Mouse (Mus musculus): ENCODE measurements at regions not wholly inside any gene's neighbourhood (a gene's known extent, or its start where the extent isn't known, plus 50 kb on each side); places are given as distances from the start of the nearest gene placed in this dataset.

DNA sequence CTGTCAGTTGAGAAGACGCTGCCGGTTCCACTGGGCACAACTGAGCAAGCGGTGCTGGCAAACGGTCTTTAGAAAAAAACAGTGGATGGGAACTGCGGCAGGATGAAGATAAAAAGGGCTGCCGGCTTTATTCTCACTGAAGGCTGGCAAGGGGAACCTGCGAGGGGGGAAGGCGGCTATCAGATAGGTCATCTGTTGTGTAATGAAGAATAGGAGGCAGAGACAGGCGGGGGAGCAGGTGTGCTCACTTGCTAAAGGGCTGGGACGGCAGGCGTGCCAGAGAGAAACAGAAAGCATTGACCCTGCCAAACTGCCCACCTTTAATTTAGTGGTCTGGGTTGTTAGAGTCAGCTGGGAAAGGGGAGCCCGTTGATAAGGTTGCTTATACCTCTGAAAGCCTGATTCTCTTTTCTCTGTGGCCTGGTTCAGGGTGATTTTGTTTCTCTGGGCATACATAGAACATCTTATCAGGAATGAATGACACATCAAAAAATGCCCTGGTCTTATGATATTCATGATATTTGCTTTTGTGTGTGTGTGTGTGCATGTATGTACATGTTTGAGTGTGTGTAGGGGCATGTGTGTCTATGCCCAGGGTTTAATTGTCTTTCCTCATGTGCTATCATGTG is 93.7 kb upstream of the Mki67 start:
- H3K4me3 ChIP-seq (ENCODE audit: low read depth, low read length): peak overlapping the region; percentile 39
- no peaks in the 10 kb centered on the region for H3K36me3 ChIP-seq (ENCODE audit: control insufficient read depth, insufficient read depth)
- H3K4me1 ChIP-seq (ENCODE audit: control insufficient read depth, low read depth, low read length): peaks cover 60% of the 10 kb centered on the region
- H3K9ac ChIP-seq (ENCODE audit: low read depth, low read length): peak overlapping the region; percentile 69
- no peaks in the 10 kb centered on the region for H3K9me3 ChIP-seq (replicated peaks; ENCODE audit: control insufficient read depth, low read length)
- H3K4me2 ChIP-seq (ENCODE audit: low read depth, low read length): peak overlapping the region; percentile 61
- H3K27ac ChIP-seq (ENCODE audit: low read length): peak overlapping the region; percentile 83
- WGBS (ENCODE audit: insufficient replicate concordance): 3% methylated on average over 12 of the region's 12 CpGs
- no peaks in the 10 kb centered on the region for H3K27me3 ChIP-seq (ENCODE audit: control insufficient read depth, insufficient read depth, low read depth, low read length)
- ATAC-seq (ENCODE audit: low read depth): peak; percentile 35

DNA sequence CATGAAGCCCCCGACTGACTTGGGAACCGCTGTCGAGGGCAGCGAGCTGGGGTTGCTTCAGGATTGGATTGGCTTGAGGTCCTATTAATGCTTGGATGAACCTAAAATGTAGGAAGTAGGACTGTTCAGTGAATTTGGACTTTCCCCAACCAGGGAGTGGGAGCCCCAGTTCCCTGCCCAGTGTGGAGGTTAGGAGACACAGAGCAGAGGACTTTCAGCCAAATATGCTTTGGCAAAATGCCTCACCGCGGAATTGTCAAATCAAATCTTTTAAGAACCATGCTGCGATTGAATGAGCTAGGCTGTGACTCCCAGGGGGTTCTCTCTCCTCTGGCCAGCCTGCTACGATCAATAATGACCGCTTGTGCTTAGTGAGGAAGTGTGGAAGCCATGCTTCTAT is 94.8 kb upstream of the Mki67 start:
- Histone ChIP-seq H3K9ac (ENCODE audit: low read depth, low read length) (no peak overlapping the region), H3K4me2 (ENCODE audit: low read depth, low read length) (no peak overlapping the region), H3K27me3 (ENCODE audit: control insufficient read depth, insufficient read depth, low read depth, low read length) (no peaks in the 10 kb centered on the region), H3K4me1 (ENCODE audit: control insufficient read depth, low read depth, low read length) (peaks cover 67% of the 10 kb centered on the region), H3K9me3 (replicated peaks; ENCODE audit: control insufficient read depth, low read length) (no peaks in the 10 kb centered on the region), H3K36me3 (ENCODE audit: control insufficient read depth, insufficient read depth) (no peaks in the 10 kb centered on the region), H3K27ac (ENCODE audit: low read length) (peak overlapping the region; percentile 83), H3K4me3 (ENCODE audit: low read depth, low read length) (no peak overlapping the region)
- no peak for ATAC-seq (ENCODE audit: low read depth)
- WGBS (ENCODE audit: insufficient replicate concordance): 88% methylated on average over 9 of the region's 9 CpGs

DNA sequence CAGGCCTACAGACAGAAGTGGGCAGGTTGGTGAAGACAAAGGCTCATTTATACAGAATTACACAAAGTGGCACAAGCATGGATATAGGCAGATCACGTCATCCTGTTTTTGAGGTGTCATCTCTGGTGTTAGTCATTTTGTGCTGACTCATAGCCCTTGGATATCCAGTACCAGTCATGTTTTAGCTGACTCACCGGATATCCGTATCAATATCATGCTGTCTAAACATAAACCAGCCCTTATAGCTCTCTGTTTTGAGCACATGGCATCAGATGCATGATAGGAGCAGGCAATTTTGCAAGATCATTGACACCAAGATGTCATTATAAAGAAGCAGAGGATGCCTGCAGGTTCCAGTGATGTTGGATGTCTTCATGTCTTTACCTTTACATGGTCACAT is 97.5 kb upstream of the Mki67 start:
- Histone ChIP-seq H3K27me3 (ENCODE audit: control insufficient read depth, insufficient read depth, low read depth, low read length) (no peaks in the 10 kb centered on the region), H3K4me3 (ENCODE audit: low read depth, low read length) (no peak overlapping the region), H3K4me2 (ENCODE audit: low read depth, low read length) (peak overlapping the region; percentile 31), H3K27ac (ENCODE audit: low read length) (peak overlapping the region; percentile 94), H3K36me3 (ENCODE audit: control insufficient read depth, insufficient read depth) (no peaks in the 10 kb centered on the region), H3K9ac (ENCODE audit: low read depth, low read length) (peak overlapping the region; percentile 32), H3K9me3 (replicated peaks; ENCODE audit: control insufficient read depth, low read length) (no peaks in the 10 kb centered on the region), H3K4me1 (ENCODE audit: control insufficient read depth, low read depth, low read length) (peaks cover 85% of the 10 kb centered on the region)
- ATAC-seq (ENCODE audit: low read depth): peak; percentile 72
- 38% methylated on average over 3 of the region's 3 CpGs for WGBS (ENCODE audit: insufficient replicate concordance)

DNA sequence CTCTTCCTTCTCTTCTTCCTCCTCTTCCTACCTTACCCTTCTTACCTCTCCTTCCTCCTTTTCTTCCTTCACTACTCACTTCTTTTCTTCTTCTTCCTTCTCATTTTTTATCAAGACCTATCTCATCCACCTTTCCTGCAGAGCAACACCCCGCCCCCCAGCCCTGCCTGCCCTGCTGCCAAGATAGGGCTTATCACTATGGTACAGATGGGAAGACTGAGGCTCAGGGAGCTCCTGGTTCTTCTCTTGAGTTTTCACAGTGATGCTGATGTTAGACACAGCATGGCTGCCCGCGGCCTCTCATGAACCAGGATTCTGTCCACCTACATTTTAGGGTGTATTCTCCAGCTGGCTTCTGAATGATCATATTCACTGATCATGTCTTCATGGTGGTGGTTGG is 100.0 kb upstream of the Mki67 start:
- 25% methylated on average over 3 of the region's 3 CpGs for WGBS (ENCODE audit: insufficient replicate concordance)
- Histone ChIP-seq H3K36me3 (ENCODE audit: control insufficient read depth, insufficient read depth) (no peaks in the 10 kb centered on the region), H3K27ac (ENCODE audit: low read length) (peak overlapping the region; percentile 95), H3K9ac (ENCODE audit: low read depth, low read length) (peak overlapping the region; percentile 73), H3K4me2 (ENCODE audit: low read depth, low read length) (peak overlapping the region; percentile 72), H3K9me3 (replicated peaks; ENCODE audit: control insufficient read depth, low read length) (no peaks in the 10 kb centered on the region), H3K4me3 (ENCODE audit: low read depth, low read length) (peak overlapping the region; percentile 44), H3K27me3 (ENCODE audit: control insufficient read depth, insufficient read depth, low read depth, low read length) (no peaks in the 10 kb centered on the region), H3K4me1 (ENCODE audit: control insufficient read depth, low read depth, low read length) (peaks cover 59% of the 10 kb centered on the region)
- ATAC-seq (ENCODE audit: low read depth): peak; percentile 86

DNA sequence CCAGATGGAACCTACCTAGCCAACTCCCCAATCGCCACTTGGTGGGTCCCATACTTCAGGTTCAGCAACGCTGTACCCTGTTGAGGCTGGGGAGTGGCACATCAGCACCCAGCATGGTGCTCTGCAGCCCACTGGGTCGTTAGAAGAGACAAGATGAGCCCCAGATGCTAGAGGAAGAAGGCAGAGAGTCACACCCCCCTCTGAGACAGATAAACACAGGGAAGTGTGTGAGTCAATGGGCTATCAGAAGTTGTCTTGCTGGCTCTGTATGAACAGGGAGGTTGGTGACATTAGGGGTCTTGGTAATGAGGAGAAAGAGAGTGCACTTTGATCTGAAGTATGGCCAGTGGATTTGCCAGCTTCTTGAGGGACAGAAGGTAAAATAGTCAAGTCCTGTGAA is 101.7 kb upstream of the Mki67 start:
- H3K9me3 ChIP-seq (replicated peaks; ENCODE audit: control insufficient read depth, low read length): peaks cover 2% of the 10 kb centered on the region; the same call in 1 of the 2 replicates
- peaks cover 51% of the 10 kb centered on the region for H3K4me1 ChIP-seq (ENCODE audit: control insufficient read depth, low read depth, low read length)
- H3K9ac ChIP-seq (ENCODE audit: low read depth, low read length): peak overlapping the region; percentile 73
- peak overlapping the region; percentile 69 for H3K4me2 ChIP-seq (ENCODE audit: low read depth, low read length)
- no peaks in the 10 kb centered on the region for H3K36me3 ChIP-seq (ENCODE audit: control insufficient read depth, insufficient read depth)
- ATAC-seq (ENCODE audit: low read depth): peak; percentile 61
- peak overlapping the region; percentile 10; the same call in 1 of the 2 replicates for H3K4me3 ChIP-seq (ENCODE audit: low read depth, low read length)
- H3K27ac ChIP-seq (ENCODE audit: low read length): peak overlapping the region; percentile 95
- no peaks in the 10 kb centered on the region for H3K27me3 ChIP-seq (ENCODE audit: control insufficient read depth, insufficient read depth, low read depth, low read length)
- WGBS (ENCODE audit: insufficient replicate concordance): 46% methylated on average over 3 of the region's 3 CpGs

DNA sequence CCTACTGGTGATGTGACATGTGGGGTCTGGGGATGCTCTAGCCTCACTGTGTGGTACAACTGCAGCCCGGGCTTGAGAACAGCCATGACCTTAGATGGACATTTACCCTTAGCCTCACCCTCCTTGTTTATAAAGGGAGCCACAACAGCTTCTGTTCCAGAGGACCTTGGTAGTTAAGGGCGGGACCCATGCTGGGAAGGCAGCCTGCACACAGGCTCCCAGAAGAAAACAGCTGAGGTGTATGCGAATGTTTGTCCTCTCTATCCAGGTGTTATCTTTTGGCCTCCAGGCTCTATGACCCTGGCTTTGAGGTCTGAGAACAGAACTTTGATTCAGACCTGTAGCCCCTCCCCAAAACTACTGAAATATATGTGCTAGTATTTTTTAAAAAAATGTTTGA is 102.1 kb upstream of the Mki67 start:
- peak overlapping the region; percentile 43 for H3K4me2 ChIP-seq (ENCODE audit: low read depth, low read length)
- peak overlapping the region; percentile 42; the same call in 1 of the 2 replicates for H3K9ac ChIP-seq (ENCODE audit: low read depth, low read length)
- peaks cover 47% of the 10 kb centered on the region for H3K4me1 ChIP-seq (ENCODE audit: control insufficient read depth, low read depth, low read length)
- H3K4me3 ChIP-seq (ENCODE audit: low read depth, low read length): no peak overlapping the region
- 68% methylated on average over 3 of the region's 3 CpGs for WGBS (ENCODE audit: insufficient replicate concordance)
- peak; percentile 51 for ATAC-seq (ENCODE audit: low read depth)
- no peaks in the 10 kb centered on the region for H3K27me3 ChIP-seq (ENCODE audit: control insufficient read depth, insufficient read depth, low read depth, low read length)
- peaks cover 2% of the 10 kb centered on the region; the same call in 1 of the 2 replicates for H3K9me3 ChIP-seq (replicated peaks; ENCODE audit: control insufficient read depth, low read length)
- no peaks in the 10 kb centered on the region for H3K36me3 ChIP-seq (ENCODE audit: control insufficient read depth, insufficient read depth)
- peak overlapping the region; percentile 95 for H3K27ac ChIP-seq (ENCODE audit: low read length)

DNA sequence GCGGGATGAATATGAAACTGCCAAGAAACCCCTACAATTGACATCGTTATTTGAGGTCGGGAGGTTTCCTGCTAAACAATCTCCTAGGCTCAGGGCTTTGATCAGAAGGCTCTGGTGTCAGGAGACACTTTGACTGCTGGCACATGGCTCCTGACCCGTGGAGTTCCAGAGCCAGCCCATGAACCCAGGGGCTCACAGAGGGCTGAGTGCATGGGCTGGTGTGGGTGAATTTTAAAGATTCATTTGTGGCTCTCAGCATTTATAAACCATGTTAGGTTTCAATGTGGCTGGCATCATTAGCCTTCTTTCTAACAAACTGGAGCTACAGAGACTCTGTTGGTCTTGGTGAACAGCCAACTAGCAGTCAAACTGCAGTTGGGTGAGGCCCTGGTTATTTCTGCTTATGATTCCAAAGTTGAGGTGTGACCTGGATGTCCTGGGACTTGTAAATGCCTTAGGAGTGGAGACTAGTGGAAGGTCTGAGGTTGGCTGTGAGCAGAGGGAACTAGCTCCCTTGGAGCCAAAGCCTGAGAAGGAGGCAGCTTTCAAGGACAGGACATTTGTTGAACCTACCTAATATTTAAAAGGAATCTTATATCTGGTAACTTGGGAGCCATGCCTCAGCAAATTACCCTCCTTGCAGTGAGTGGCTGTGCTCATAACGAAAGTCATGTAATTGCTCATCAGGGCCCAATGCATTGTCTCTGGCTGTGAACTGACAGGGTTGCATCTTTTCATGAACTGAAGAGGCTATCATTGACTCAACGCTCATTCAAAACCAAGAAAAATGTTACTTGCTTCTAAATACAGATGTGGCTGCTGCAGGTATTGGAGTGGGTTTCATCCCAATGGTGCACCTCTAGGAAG is 108.0 kb upstream of the Mki67 start:
- Histone ChIP-seq H3K9ac (ENCODE audit: low read depth, low read length) (no peak overlapping the region), H3K27me3 (ENCODE audit: control insufficient read depth, insufficient read depth, low read depth, low read length) (peaks cover 4% of the 10 kb centered on the region; the same call in 1 of the 2 replicates)

DNA sequence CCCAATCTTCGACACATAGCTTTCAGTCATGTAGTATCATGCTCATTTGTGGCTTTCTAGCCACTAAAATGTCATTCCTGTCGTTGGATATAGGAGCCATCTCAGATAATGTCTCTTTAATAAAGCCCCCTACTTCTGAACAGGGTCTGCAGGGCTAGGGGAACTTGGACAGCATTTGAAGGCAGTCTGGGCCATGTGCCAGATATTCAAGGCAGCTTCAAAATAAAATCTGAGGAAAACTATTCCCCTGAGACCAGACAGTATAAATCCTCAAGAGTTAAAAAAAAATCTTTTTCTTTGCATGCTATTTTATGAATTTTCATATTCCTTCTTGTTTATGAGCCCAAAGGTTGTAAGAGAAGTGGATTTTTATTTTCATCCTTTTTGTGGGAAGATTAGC is 113.1 kb upstream of the Mki67 start:
- ATAC-seq (ENCODE audit: low read depth): no peak
- 41% methylated on average over 2 of the region's 2 CpGs for WGBS (ENCODE audit: insufficient replicate concordance)

More for the DNA sequence above, 108.0 kb upstream of the Mki67 start:
- Histone ChIP-seq H3K27ac (ENCODE audit: low read length) (no peak overlapping the region), H3K9me3 (replicated peaks; ENCODE audit: control insufficient read depth, low read length) (peaks cover 2% of the 10 kb centered on the region; the same call in 1 of the 2 replicates), H3K4me2 (ENCODE audit: low read depth, low read length) (no peak overlapping the region), H3K36me3 (ENCODE audit: control insufficient read depth, insufficient read depth) (no peaks in the 10 kb centered on the region), H3K4me3 (ENCODE audit: low read depth, low read length) (no peak overlapping the region), H3K4me1 (ENCODE audit: control insufficient read depth, low read depth, low read length) (no peaks in the 10 kb centered on the region)
- ATAC-seq (ENCODE audit: low read depth): no peak
- 55% methylated on average over 6 of the region's 6 CpGs for WGBS (ENCODE audit: insufficient replicate concordance)

DNA sequence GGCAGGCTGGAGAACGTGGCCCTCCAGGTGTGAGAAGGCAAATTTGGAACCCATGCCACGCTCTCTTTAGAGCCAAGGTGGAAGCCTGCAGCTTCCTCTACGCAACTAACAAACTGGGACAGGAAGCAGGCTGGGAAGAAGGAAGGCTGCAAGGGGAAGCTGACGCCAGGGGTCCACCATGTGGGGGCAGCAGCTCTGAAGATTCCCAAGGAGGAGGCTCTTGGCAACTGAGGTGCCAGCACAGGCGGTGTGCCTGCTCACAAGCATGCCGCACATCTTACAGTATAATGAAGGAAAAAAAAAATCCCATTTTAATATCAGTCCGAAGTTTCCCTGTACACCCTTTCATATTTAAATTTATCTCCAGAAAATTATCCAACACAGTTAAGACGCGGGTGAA is 117.3 kb upstream of the Mki67 start:
- peaks cover 6% of the 10 kb centered on the region for H3K27me3 ChIP-seq (ENCODE audit: control insufficient read depth, insufficient read depth, low read depth, low read length)
- no peak overlapping the region for H3K9ac ChIP-seq (ENCODE audit: low read depth, low read length)
- no peak for ATAC-seq (ENCODE audit: low read depth)
- no peaks in the 10 kb centered on the region for H3K9me3 ChIP-seq (replicated peaks; ENCODE audit: control insufficient read depth, low read length)
- H3K36me3 ChIP-seq (ENCODE audit: control insufficient read depth, insufficient read depth): no peaks in the 10 kb centered on the region
- no peak overlapping the region for H3K4me3 ChIP-seq (ENCODE audit: low read depth, low read length)
- 47% methylated on average over 9 of the region's 9 CpGs for WGBS (ENCODE audit: insufficient replicate concordance)
- H3K4me1 ChIP-seq (ENCODE audit: control insufficient read depth, low read depth, low read length): no peaks in the 10 kb centered on the region
- H3K27ac ChIP-seq (ENCODE audit: low read length): no peak overlapping the region
- no peak overlapping the region for H3K4me2 ChIP-seq (ENCODE audit: low read depth, low read length)

More for the DNA sequence above, 113.1 kb upstream of the Mki67 start:
- Histone ChIP-seq H3K4me2 (ENCODE audit: low read depth, low read length) (no peak overlapping the region), H3K9me3 (replicated peaks; ENCODE audit: control insufficient read depth, low read length) (no peaks in the 10 kb centered on the region), H3K4me1 (ENCODE audit: control insufficient read depth, low read depth, low read length) (no peaks in the 10 kb centered on the region), H3K4me3 (ENCODE audit: low read depth, low read length) (no peak overlapping the region), H3K36me3 (ENCODE audit: control insufficient read depth, insufficient read depth) (no peaks in the 10 kb centered on the region), H3K27me3 (ENCODE audit: control insufficient read depth, insufficient read depth, low read depth, low read length) (peaks cover 8% of the 10 kb centered on the region), H3K9ac (ENCODE audit: low read depth, low read length) (no peak overlapping the region), H3K27ac (ENCODE audit: low read length) (no peak overlapping the region)

Measured in liver, embryonic 16.5 days (tissue).